Mouse (Mus musculus) fat pad, adult 2 months (tissue): ENCODE results near the gene Tle4.

ENCODE experiments used
- DNase-seq: peaks from one replicate; pipeline ENCODE4 v3.0.0-alpha.2; 2011; ENCODE audit warnings: low read depth, low spot score; ENCODE audit errors: extremely low read depth

The Tle4 gene

GRCm38 (mm10) chr19:14416845-14417244, 181.0 kb downstream of the Tle4 start:
- no peak for DNase-seq

- DNase-seq, result no peak
Measured at GRCm38 (mm10) chr19:14415996-14416395, 181.9 kb downstream of the Tle4 start.

- no peak for DNase-seq
Measured at GRCm38 (mm10) chr19:14414957-14415356, 182.9 kb downstream of the Tle4 start.

- no peak for DNase-seq
Measured at GRCm38 (mm10) chr19:14406603-14407002, 191.2 kb downstream of the Tle4 start.
